Mouse (Mus musculus): ENCODE measurements at regions not wholly inside any gene's neighbourhood (a gene's known extent, or its start where the extent isn't known, plus 50 kb on each side); places are given as distances from the start of the nearest gene placed in this dataset.

- no peak overlapping the region for H3K4me3 ChIP-seq (replicated peaks)
- H3K4me1 ChIP-seq, result peaks cover 41% of the 10 kb centered on the region
- 0 out of 2 replicates have a peak, but pooled peaks have one; percentile 15 for ATAC-seq (ENCODE audit: low FRiP score)
Measured at GRCm38 (mm10) chr7:67444523-67444942, 71.9 kb upstream of the Mef2a start.

GRCm38 (mm10) chr7:67443666-67444065 is 71.0 kb upstream of the Mef2a start:
- Histone ChIP-seq H3K27me3 (replicated peaks) (no peaks in the 10 kb centered on the region), H3K4me1 (peaks cover 41% of the 10 kb centered on the region), H3K9me3 (replicated peaks) (no peaks in the 10 kb centered on the region), H3K4me3 (replicated peaks) (no peak overlapping the region), H3K9ac (replicated peaks) (no peak overlapping the region), H3K4me2 (no peak overlapping the region), H3K27ac (replicated peaks) (peak overlapping the region; percentile 79), H3K36me3 (no peaks in the 10 kb centered on the region)
- WGBS, result 62% methylated on average over 3 of the region's 3 CpGs
- no peak for ATAC-seq (ENCODE audit: low FRiP score)

More at GRCm38 (mm10) chr7:67444523-67444942, 71.9 kb upstream of the Mef2a start:
- WGBS, result 45% methylated on average over 3 of the region's 3 CpGs
- Histone ChIP-seq H3K36me3 (no peaks in the 10 kb centered on the region), H3K9ac (replicated peaks) (no peak overlapping the region), H3K27me3 (replicated peaks) (no peaks in the 10 kb centered on the region), H3K4me2 (no peak overlapping the region), H3K27ac (replicated peaks) (peak overlapping the region; percentile 15; the same call in 1 of the 2 replicates), H3K9me3 (replicated peaks) (no peaks in the 10 kb centered on the region)

GRCm38 (mm10) chr7:67443001-67443555 is 70.4 kb upstream of the Mef2a start:
- Histone ChIP-seq H3K9me3 (replicated peaks) (no peaks in the 10 kb centered on the region), H3K9ac (replicated peaks) (no peak overlapping the region), H3K36me3 (no peaks in the 10 kb centered on the region), H3K4me1 (peaks cover 41% of the 10 kb centered on the region), H3K4me2 (peak overlapping the region; percentile 32), H3K27ac (replicated peaks) (peak overlapping the region; percentile 79), H3K27me3 (replicated peaks) (no peaks in the 10 kb centered on the region), H3K4me3 (replicated peaks) (no peak overlapping the region)
- 20% methylated on average over 12 of the region's 12 CpGs for WGBS
- ATAC-seq (ENCODE audit: low FRiP score), result peak; percentile 46; the same call in 1 of the 2 replicates

- H3K4me2 ChIP-seq, result no peak overlapping the region
- H3K9me3 ChIP-seq (replicated peaks), result no peaks in the 10 kb centered on the region
- no peak overlapping the region for H3K9ac ChIP-seq (replicated peaks)
- 67% methylated on average over 7 of the region's 7 CpGs for WGBS
- H3K4me1 ChIP-seq, result peaks cover 41% of the 10 kb centered on the region
- no peaks in the 10 kb centered on the region for H3K36me3 ChIP-seq
- no peak overlapping the region for H3K4me3 ChIP-seq (replicated peaks)
- ATAC-seq (ENCODE audit: low FRiP score), result no peak
- H3K27ac ChIP-seq (replicated peaks), result no peak overlapping the region
- H3K27me3 ChIP-seq (replicated peaks), result no peaks in the 10 kb centered on the region
Measured at GRCm38 (mm10) chr7:67442284-67442683, 69.6 kb upstream of the Mef2a start.

GRCm38 (mm10) chr7:67440806-67441205 is 68.1 kb upstream of the Mef2a start:
- Histone ChIP-seq H3K4me2 (no peak overlapping the region), H3K27me3 (replicated peaks) (no peaks in the 10 kb centered on the region), H3K9ac (replicated peaks) (no peak overlapping the region), H3K9me3 (replicated peaks) (no peaks in the 10 kb centered on the region), H3K4me3 (replicated peaks) (no peak overlapping the region), H3K36me3 (no peaks in the 10 kb centered on the region), H3K4me1 (peaks cover 39% of the 10 kb centered on the region), H3K27ac (replicated peaks) (no peak overlapping the region)
- 78% methylated on average over 8 of the region's 8 CpGs for WGBS
- ATAC-seq (ENCODE audit: low FRiP score), result no peak

- no peaks in the 10 kb centered on the region for H3K27me3 ChIP-seq (replicated peaks)
- no peak overlapping the region for H3K27ac ChIP-seq (replicated peaks)
- H3K4me2 ChIP-seq, result no peak overlapping the region
- H3K9me3 ChIP-seq (replicated peaks), result no peaks in the 10 kb centered on the region
- peaks cover 12% of the 10 kb centered on the region for H3K4me1 ChIP-seq
- no peak for ATAC-seq (ENCODE audit: low FRiP score)
- no peak overlapping the region for H3K9ac ChIP-seq (replicated peaks)
- WGBS, result 78% methylated on average over 8 of the region's 8 CpGs
- no peaks in the 10 kb centered on the region for H3K36me3 ChIP-seq
- no peak overlapping the region for H3K4me3 ChIP-seq (replicated peaks)
Measured at GRCm38 (mm10) chr7:67437216-67438006, 64.8 kb upstream of the Mef2a start.

GRCm38 (mm10) chr7:67435643-67436339 is 63.1 kb upstream of the Mef2a start:
- no peaks in the 10 kb centered on the region for H3K36me3 ChIP-seq
- peak overlapping the region; percentile 45; the same call in 1 of the 2 replicates for H3K27ac ChIP-seq (replicated peaks)
- 60% methylated on average over 11 of the region's 11 CpGs for WGBS
- no peaks in the 10 kb centered on the region for H3K9me3 ChIP-seq (replicated peaks)
- no peak overlapping the region for H3K4me3 ChIP-seq (replicated peaks)
- peaks cover 12% of the 10 kb centered on the region for H3K4me1 ChIP-seq
- H3K4me2 ChIP-seq, result no peak overlapping the region
- no peaks in the 10 kb centered on the region for H3K27me3 ChIP-seq (replicated peaks)
- H3K9ac ChIP-seq (replicated peaks), result no peak overlapping the region
- peak; percentile 24 for ATAC-seq (ENCODE audit: low FRiP score)

GRCm38 (mm10) chr7:67430987-67431386 is 58.3 kb upstream of the Mef2a start:
- ATAC-seq (ENCODE audit: low FRiP score), result no peak
- H3K27me3 ChIP-seq (replicated peaks), result no peaks in the 10 kb centered on the region
- no peak overlapping the region for H3K9ac ChIP-seq (replicated peaks)
- H3K27ac ChIP-seq (replicated peaks), result no peak overlapping the region
- WGBS, result 86% methylated on average over 7 of the region's 7 CpGs
- peaks cover 5% of the 10 kb centered on the region for H3K4me1 ChIP-seq
- H3K4me3 ChIP-seq (replicated peaks), result no peak overlapping the region
- no peaks in the 10 kb centered on the region for H3K9me3 ChIP-seq (replicated peaks)
- no peak overlapping the region for H3K4me2 ChIP-seq
- no peaks in the 10 kb centered on the region for H3K36me3 ChIP-seq

GRCm38 (mm10) chr7:67430041-67430440 is 57.4 kb upstream of the Mef2a start:
- H3K4me2 ChIP-seq, result no peak overlapping the region
- no peaks in the 10 kb centered on the region for H3K9me3 ChIP-seq (replicated peaks)
- H3K36me3 ChIP-seq, result no peaks in the 10 kb centered on the region
- no peak overlapping the region for H3K9ac ChIP-seq (replicated peaks)
- no peak overlapping the region for H3K4me3 ChIP-seq (replicated peaks)
- no peaks in the 10 kb centered on the region for H3K27me3 ChIP-seq (replicated peaks)
- no peaks in the 10 kb centered on the region for H3K4me1 ChIP-seq
- 83% methylated on average over 4 of the region's 4 CpGs for WGBS
- no peak for ATAC-seq (ENCODE audit: low FRiP score)
- no peak overlapping the region for H3K27ac ChIP-seq (replicated peaks)

- Histone ChIP-seq H3K4me2 (no peak overlapping the region), H3K9me3 (replicated peaks) (no peaks in the 10 kb centered on the region), H3K27me3 (replicated peaks) (no peaks in the 10 kb centered on the region), H3K27ac (replicated peaks) (no peak overlapping the region), H3K4me1 (no peaks in the 10 kb centered on the region), H3K36me3 (no peaks in the 10 kb centered on the region), H3K9ac (replicated peaks) (no peak overlapping the region), H3K4me3 (replicated peaks) (no peak overlapping the region)
- 92% methylated on average over 28 of the region's 28 CpGs for WGBS
- no peak for ATAC-seq (ENCODE audit: low FRiP score)
Measured at GRCm38 (mm10) chr7:67429008-67429873, 56.6 kb upstream of the Mef2a start.

- H3K4me1 ChIP-seq, result no peaks in the 10 kb centered on the region
Measured at GRCm38 (mm10) chr7:67428388-67428787, 55.7 kb upstream of the Mef2a start.

More at GRCm38 (mm10) chr7:67428388-67428787, 55.7 kb upstream of the Mef2a start:
- Histone ChIP-seq H3K9me3 (replicated peaks) (no peaks in the 10 kb centered on the region), H3K9ac (replicated peaks) (no peak overlapping the region), H3K27me3 (replicated peaks) (no peaks in the 10 kb centered on the region), H3K36me3 (no peaks in the 10 kb centered on the region), H3K27ac (replicated peaks) (no peak overlapping the region), H3K4me3 (replicated peaks) (no peak overlapping the region), H3K4me2 (no peak overlapping the region)
- WGBS, result 97% methylated on average over 3 of the region's 3 CpGs
- no peak for ATAC-seq (ENCODE audit: low FRiP score)
